Mouse (Mus musculus): ENCODE results near the gene Acvrl1.
"Not testable (repeated sequence)": the region's sequence is repeated elsewhere in the genome, so short reads cannot be mapped to it uniquely, and the experiment has no call there.

Acvrl1 gene

GRCm38 (mm10) chr15:101107906-101108671, 20.2 kb upstream of the Acvrl1 start:
- DNase-seq (ENCODE audit: low spot score), result no peak

GRCm38 (mm10) chr15:101113176-101113575, 15.1 kb upstream of the Acvrl1 start:
- DNase-seq (ENCODE audit: low spot score), result peak; percentile 55

GRCm38 (mm10) chr15:101113778-101114177, 14.5 kb upstream of the Acvrl1 start:
- not testable (repeated sequence) for DNase-seq (ENCODE audit: low spot score)

GRCm38 (mm10) chr15:101115511-101116110, 12.7 kb upstream of the Acvrl1 start, which contains the start of gene Ankrd33:
TSS of gene Ankrd33 (plus strand) at chr15:101115755.
- DNase-seq (ENCODE audit: low spot score), result no peak

GRCm38 (mm10) chr15:101118399-101119125, 9.8 kb upstream of the Acvrl1 start:
- DNase-seq (ENCODE audit: low spot score), result no peak

GRCm38 (mm10) chr15:101121411-101122289, 6.7 kb upstream of the Acvrl1 start:
- DNase-seq (ENCODE audit: low spot score), result no peak

GRCm38 (mm10) chr15:101122290-101122589, 6.1 kb upstream of the Acvrl1 start:
- no peak for DNase-seq (ENCODE audit: low spot score)

GRCm38 (mm10) chr15:101123202-101123601, 5.1 kb upstream of the Acvrl1 start:
- DNase-seq (ENCODE audit: low spot score), result no peak

- DNase-seq (ENCODE audit: low spot score), result no peak
These were observed 2.8 kb upstream of the Acvrl1 start for GRCm38 (mm10) chr15:101125561-101125960.

GRCm38 (mm10) chr15:101126876-101127544, 1.3 kb upstream of the Acvrl1 start:
- no peak for DNase-seq (ENCODE audit: low spot score)

- no peak for DNase-seq (ENCODE audit: low spot score)
These were observed 1.1 kb downstream of the Acvrl1 start for GRCm38 (mm10) chr15:101129412-101129811.

- DNase-seq (ENCODE audit: low spot score), result no peak
These were observed 3.2 kb downstream of the Acvrl1 start for GRCm38 (mm10) chr15:101131498-101131897.

GRCm38 (mm10) chr15:101132041-101132440, 3.7 kb downstream of the Acvrl1 start:
- DNase-seq (ENCODE audit: low spot score), result no peak

- DNase-seq (ENCODE audit: low spot score), result no peak
These were observed 4.4 kb downstream of the Acvrl1 start for GRCm38 (mm10) chr15:101132761-101133160.

- peak; percentile 42 for DNase-seq (ENCODE audit: low spot score)
These were observed 5.8 kb downstream of the Acvrl1 start for GRCm38 (mm10) chr15:101133993-101134704.

- DNase-seq (ENCODE audit: low spot score), result peak; percentile 49
These were observed 7.1 kb downstream of the Acvrl1 start for GRCm38 (mm10) chr15:101135405-101135804.

GRCm38 (mm10) chr15:101137455-101137854, 9.1 kb downstream of the Acvrl1 start:
- no peak for DNase-seq (ENCODE audit: low spot score)

- DNase-seq (ENCODE audit: low spot score), result no peak
These were observed 10.4 kb downstream of the Acvrl1 start for GRCm38 (mm10) chr15:101138675-101139074.

- DNase-seq (ENCODE audit: low spot score), result no peak
These were observed 11.6 kb downstream of the Acvrl1 start for GRCm38 (mm10) chr15:101139885-101140284.

GRCm38 (mm10) chr15:101140587-101140986, 12.3 kb downstream of the Acvrl1 start:
- no peak for DNase-seq (ENCODE audit: low spot score)

- peak; percentile 30 for DNase-seq (ENCODE audit: low spot score)
These were observed 12.8 kb downstream of the Acvrl1 start for GRCm38 (mm10) chr15:101141061-101141541.
